Mouse (Mus musculus): ENCODE data around the gene Nrcam. TPM values are rescaled to one million over a fixed set of nuclear protein-coding genes. Genes with fewer than 3 reads are reported as not detected.

Gene Nrcam
- polyA plus RNA-seq, 1 experiment from 2014 or later: 107 TPM

DNA sequence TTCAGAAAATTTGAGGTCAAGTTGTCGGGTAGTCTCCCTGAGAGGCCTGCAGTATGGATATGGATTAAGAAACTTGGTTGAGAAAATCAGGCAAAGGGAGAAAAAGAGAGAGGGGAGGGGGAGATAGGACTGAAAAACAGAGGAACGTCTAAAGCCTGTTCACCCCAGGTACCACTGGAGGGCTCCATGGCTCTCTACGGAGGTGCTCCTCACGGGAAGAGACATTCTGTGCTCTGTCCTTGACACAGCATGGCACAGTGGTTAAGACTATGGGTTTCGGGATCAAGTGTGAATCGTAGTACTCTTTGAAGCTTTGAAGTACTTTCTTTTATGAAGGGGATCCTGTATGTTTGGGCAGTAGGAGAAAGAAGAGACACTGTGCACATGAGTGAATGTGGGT, 1.2 kb upstream of the Nrcam start:
- H3K36me3 ChIP-seq: no peaks in the 10 kb centered on the region
- 0 out of 2 replicates have a peak, but pooled peaks have one; percentile 26 for ATAC-seq (replicated peaks)
- 23% methylated on average over 6 of the region's 6 CpGs for WGBS
- no peak overlapping the region for H3K4me2 ChIP-seq (replicated peaks)
- peaks cover 24% of the 10 kb centered on the region for H3K4me1 ChIP-seq
- H3K27me3 ChIP-seq: no peaks in the 10 kb centered on the region
- 0 out of 2 replicates have a peak overlapping the region, but pooled peaks have one; percentile 89 for H3K27ac ChIP-seq (replicated peaks)
- H3K4me3 ChIP-seq: no peak overlapping the region
- no peaks in the 10 kb centered on the region for H3K9me3 ChIP-seq
- H3K9ac ChIP-seq (replicated peaks): no peak overlapping the region

DNA sequence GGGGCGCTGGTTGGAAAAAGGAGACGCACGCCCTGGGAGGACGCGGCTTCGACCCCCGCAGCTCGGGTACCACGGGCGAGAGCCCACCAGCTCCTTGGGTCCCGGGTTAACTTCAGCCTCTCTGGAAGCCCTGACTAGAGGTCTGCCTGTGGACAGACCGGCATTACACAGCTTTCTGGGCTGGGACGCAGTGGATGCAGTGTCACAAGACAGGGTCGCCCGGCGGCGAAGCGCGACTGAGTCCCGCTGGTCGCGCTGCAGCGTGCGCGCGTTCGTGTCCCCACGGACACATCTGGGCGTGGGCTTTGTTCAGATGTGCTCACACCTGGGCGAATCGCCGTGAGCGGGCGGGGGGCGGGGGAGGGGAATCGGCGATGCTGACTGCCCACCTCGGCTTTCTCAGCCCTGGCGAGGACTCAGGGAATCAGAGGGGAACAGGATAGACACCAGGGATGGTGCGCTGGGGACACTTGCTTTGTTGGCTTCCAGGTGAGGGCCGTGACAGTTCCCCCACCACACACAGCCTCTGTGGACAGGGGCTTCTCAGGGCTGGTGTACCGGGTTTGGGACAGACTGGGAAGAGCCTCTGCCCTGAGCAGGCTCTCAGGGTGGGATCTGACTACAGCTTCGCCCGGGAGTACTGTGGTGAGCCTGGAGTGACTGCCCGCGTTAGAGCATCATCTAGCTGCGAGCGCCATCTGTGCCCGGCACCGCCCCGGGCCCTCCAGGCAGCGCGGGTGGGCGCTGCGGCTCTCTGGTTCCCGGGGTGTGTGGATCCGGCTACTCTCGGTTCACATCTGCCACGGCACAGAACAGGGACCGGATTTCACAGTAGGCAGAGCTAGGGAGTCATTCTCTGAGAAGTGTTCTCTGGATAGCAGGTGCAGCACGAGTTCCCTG, 881 bp downstream of the Nrcam start:
- Histone ChIP-seq H3K27me3 (no peaks in the 10 kb centered on the region), H3K27ac (replicated peaks) (peak overlapping the region; percentile 89), H3K4me1 (peaks cover 31% of the 10 kb centered on the region), H3K36me3 (no peaks in the 10 kb centered on the region), H3K9ac (replicated peaks) (peak overlapping the region; percentile 90), H3K4me3 (peak overlapping the region; percentile 77), H3K9me3 (no peaks in the 10 kb centered on the region), H3K4me2 (replicated peaks) (peak overlapping the region; percentile 69)
- peak; percentile 73 for ATAC-seq (replicated peaks)
- under 1% methylated on average over 61 of the region's 61 CpGs for WGBS

DNA sequence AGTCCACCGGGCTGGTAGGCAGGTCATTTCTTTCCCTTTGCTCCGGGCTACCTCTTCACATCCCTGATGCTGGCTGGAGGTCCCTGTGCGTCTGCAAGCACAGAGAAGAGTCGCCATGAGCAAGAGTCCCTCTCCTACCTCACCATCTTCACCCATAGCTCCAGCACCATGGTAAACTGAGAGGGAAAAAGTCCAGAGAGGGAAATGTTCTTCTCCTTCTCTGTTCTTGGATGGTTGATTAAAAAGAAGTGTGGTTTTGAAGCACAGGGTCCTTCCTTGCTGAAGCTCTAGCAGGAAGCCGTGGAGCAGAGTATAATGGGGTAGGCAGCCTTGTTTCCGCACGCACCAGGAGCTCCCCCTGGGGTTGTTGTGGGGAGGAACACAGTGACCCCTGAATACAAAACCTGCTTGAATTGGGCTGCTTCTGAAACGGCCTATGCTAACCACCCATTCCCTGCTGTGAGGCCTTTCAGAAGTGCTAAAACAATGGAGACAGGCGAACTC, 1.6 kb downstream of the Nrcam start:
- no peak for ATAC-seq (replicated peaks)
- Histone ChIP-seq H3K9me3 (no peaks in the 10 kb centered on the region), H3K4me3 (peak overlapping the region; percentile 77), H3K36me3 (no peaks in the 10 kb centered on the region), H3K9ac (replicated peaks) (peak overlapping the region; percentile 90), H3K27me3 (no peaks in the 10 kb centered on the region), H3K4me2 (replicated peaks) (peak overlapping the region; percentile 69), H3K27ac (replicated peaks) (peak overlapping the region; percentile 89), H3K4me1 (peaks cover 31% of the 10 kb centered on the region)
- 2% methylated on average over 9 of the region's 9 CpGs for WGBS

DNA sequence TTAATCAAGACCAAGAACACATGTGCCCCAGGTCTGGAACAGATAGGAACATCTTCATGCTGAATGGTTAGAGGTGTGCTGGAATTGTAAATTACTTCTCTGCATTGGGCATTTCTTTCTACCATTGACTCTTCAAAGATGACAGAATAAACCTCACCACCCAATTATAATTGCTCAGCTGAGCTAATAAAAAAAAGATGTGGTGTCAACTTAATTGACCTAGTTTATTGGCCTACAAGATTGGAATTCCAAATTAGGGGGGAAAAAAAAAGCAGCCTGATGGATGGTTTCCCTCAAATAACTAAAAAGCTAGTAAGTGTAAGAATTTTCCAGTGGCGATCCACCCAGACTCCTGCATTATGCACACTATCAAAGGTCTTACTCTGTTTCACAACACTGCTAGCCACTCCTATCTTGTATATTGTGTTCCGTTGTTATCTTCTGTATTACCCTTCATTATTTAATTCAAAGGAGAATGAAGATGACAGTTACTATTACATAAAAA, 8.5 kb downstream of the Nrcam start:
- Histone ChIP-seq H3K9ac (replicated peaks) (no peak overlapping the region), H3K36me3 (no peaks in the 10 kb centered on the region)
- 26% methylated on average over 2 of the region's 2 CpGs for WGBS

DNA sequence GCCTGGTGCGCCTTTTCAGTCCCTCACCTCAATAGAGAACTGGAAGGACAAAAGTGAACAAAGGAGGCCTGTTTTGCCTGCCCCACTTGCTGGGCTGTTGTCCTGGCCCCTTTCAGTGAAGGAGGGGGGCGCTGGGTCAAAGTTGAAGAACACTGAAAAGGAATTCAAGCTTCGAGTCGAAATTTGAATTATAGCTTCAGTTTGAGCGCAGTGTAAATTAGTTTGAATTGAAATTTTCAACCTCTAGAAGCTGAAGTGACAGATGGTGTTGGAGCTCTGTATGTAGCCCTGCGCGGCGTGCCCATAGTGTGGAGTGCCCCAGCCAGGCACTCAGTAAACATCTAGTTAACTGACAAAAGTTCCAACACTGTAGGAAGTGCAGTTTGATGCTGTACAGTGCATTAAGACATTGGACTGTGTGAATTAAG, 9.5 kb downstream of the Nrcam start:
- Histone ChIP-seq H3K36me3 (no peaks in the 10 kb centered on the region), H3K4me1 (peaks cover 30% of the 10 kb centered on the region), H3K27me3 (no peaks in the 10 kb centered on the region), H3K27ac (replicated peaks) (peak overlapping the region; percentile 72), H3K4me3 (no peak overlapping the region), H3K9me3 (no peaks in the 10 kb centered on the region), H3K4me2 (replicated peaks) (peak overlapping the region; percentile 22), H3K9ac (replicated peaks) (no peak overlapping the region)
- 4% methylated on average over 8 of the region's 8 CpGs for WGBS
- ATAC-seq (replicated peaks): peak; percentile 98

More for the DNA sequence above, 8.5 kb downstream of the Nrcam start:
- H3K4me3 ChIP-seq: no peak overlapping the region
- H3K27me3 ChIP-seq: no peaks in the 10 kb centered on the region
- H3K9me3 ChIP-seq: no peaks in the 10 kb centered on the region
- H3K27ac ChIP-seq (replicated peaks): no peak overlapping the region
- H3K4me1 ChIP-seq: peaks cover 32% of the 10 kb centered on the region
- no peak overlapping the region for H3K4me2 ChIP-seq (replicated peaks)
- no peak for ATAC-seq (replicated peaks)

DNA sequence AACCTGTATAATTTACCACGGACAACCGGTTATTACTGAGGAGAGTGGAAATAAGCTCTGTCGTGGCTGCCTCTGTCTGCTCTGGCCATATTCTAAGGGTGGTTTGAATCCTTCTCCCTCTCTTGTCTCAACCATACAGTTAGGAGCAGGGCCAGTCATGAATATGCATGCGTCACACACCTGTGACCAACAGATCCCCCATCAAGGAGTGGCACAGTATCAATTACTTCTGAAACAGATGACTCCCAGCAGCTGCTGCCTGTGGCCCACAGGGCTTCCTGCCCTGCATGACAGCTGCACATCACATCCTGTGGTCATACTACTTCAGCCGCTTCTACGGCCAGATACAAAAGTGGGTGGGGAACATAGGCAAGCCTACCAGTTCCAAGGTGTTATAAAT, 15.4 kb downstream of the Nrcam start:
- no peak overlapping the region for H3K9ac ChIP-seq (replicated peaks)
- no peaks in the 10 kb centered on the region for H3K9me3 ChIP-seq
- no peaks in the 10 kb centered on the region for H3K27me3 ChIP-seq
- H3K4me1 ChIP-seq: peaks cover 34% of the 10 kb centered on the region
- H3K4me2 ChIP-seq (replicated peaks): no peak overlapping the region
- ATAC-seq (replicated peaks): 0 out of 2 replicates have a peak, but pooled peaks have one; percentile 21
- no peak overlapping the region for H3K27ac ChIP-seq (replicated peaks)
- no peak overlapping the region for H3K4me3 ChIP-seq
- WGBS: 74% methylated on average over 6 of the region's 6 CpGs
- H3K36me3 ChIP-seq: no peaks in the 10 kb centered on the region

DNA sequence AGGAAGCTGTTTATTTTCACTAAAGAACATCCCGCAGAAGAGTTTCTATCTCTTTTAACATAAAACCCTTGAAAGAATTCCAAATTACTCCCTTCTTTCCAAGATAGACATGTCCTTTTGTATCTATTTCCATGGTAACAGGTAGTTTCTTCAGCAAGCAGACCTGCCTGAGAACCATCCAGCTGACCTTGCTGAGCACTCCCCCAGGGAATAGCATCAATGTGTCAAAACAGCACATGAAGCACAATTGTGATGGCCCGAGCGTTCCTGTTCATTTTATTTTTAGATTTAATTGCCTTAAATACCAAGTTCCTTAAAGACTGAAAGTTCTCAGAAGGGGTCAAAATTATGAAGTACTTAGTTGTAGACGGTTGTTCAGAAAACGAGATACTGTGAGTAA, 16.6 kb downstream of the Nrcam start:
- Histone ChIP-seq H3K27ac (replicated peaks) (no peak overlapping the region), H3K9me3 (no peaks in the 10 kb centered on the region), H3K4me2 (replicated peaks) (no peak overlapping the region), H3K4me1 (peaks cover 31% of the 10 kb centered on the region), H3K4me3 (no peak overlapping the region), H3K9ac (replicated peaks) (no peak overlapping the region), H3K27me3 (no peaks in the 10 kb centered on the region), H3K36me3 (no peaks in the 10 kb centered on the region)
- no peak for ATAC-seq (replicated peaks)
- 12% methylated on average over 5 of the region's 5 CpGs for WGBS

DNA sequence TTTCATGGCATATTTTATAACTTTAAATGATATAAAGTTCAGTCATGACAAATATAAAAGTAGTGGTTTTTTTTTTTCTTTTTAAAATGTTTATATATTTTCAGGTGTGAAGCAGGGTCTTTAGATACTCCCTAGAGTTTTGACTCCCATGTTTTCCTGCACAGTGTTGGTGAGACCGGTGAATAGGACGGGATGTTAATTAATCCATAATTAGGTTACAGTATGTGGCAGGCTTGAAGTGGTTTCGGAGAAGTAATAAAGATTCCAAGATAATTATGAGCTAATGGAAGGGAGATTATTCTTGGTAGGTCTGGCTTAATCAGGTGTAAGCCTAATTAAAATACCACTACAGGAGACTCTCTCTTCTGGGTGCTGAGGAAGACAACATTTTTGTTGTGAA, 17.5 kb downstream of the Nrcam start:
- H3K27me3 ChIP-seq: no peaks in the 10 kb centered on the region
- H3K9ac ChIP-seq (replicated peaks): no peak overlapping the region
- no peaks in the 10 kb centered on the region for H3K36me3 ChIP-seq
- H3K4me1 ChIP-seq: peaks cover 31% of the 10 kb centered on the region
- peak; percentile 60 for ATAC-seq (replicated peaks)
- H3K4me3 ChIP-seq: no peak overlapping the region
- H3K9me3 ChIP-seq: no peaks in the 10 kb centered on the region
- no peak overlapping the region for H3K4me2 ChIP-seq (replicated peaks)
- 9% methylated on average over 3 of the region's 3 CpGs for WGBS
- 0 out of 2 replicates have a peak overlapping the region, but pooled peaks have one; percentile 8 for H3K27ac ChIP-seq (replicated peaks)

DNA sequence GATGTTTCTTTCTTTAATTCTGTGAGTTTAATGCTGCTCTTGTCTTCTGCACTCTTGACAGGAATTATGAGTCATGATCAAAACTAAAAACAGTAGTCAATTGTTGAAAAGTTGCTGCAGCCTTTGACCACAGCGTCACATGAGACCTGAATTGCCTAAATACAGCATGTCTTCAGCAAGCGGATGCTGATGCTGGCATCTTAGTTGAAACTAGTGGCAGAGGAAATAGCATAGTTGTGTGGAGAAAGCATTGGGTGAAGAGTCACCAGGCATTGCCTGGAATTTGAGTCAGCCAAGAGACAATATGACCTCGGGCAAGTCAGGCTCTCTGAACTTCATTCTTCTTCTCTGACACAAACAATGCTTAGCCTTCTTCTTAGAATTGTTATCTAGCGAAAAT, 26.4 kb downstream of the Nrcam start:
- Histone ChIP-seq H3K4me1 (no peaks in the 10 kb centered on the region), H3K4me2 (replicated peaks) (no peak overlapping the region), H3K27ac (replicated peaks) (no peak overlapping the region), H3K9me3 (no peaks in the 10 kb centered on the region), H3K27me3 (no peaks in the 10 kb centered on the region), H3K36me3 (no peaks in the 10 kb centered on the region), H3K4me3 (no peak overlapping the region), H3K9ac (replicated peaks) (no peak overlapping the region)
- no peak for ATAC-seq (replicated peaks)
- WGBS: 92% methylated on average over 4 of the region's 4 CpGs

DNA sequence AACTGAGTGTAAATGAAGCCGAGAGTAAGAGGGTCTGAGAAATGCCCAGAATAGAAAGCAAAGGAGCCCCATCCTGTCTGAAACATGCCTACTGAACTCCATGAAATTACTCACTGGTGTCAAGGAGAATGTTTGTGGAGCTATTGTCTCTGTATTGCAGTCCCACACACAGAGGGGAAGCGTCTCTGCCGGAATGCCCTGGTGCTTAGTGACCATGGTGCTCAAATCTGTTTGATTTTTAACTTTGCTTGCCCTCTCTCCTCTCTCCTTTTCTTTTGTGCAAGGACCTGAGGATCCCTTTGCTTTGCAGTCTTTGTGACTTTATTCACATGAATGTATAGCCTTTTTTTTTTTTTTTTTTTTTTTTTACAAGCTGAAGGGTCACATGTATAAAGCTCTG, 28.8 kb downstream of the Nrcam start:
- Histone ChIP-seq H3K9ac (replicated peaks) (no peak overlapping the region), H3K4me1 (no peaks in the 10 kb centered on the region), H3K27ac (replicated peaks) (no peak overlapping the region), H3K27me3 (no peaks in the 10 kb centered on the region), H3K4me2 (replicated peaks) (no peak overlapping the region), H3K4me3 (no peak overlapping the region), H3K36me3 (no peaks in the 10 kb centered on the region), H3K9me3 (no peaks in the 10 kb centered on the region)
- no peak for ATAC-seq (replicated peaks)
- 33% methylated on average over 3 of the region's 3 CpGs for WGBS

DNA sequence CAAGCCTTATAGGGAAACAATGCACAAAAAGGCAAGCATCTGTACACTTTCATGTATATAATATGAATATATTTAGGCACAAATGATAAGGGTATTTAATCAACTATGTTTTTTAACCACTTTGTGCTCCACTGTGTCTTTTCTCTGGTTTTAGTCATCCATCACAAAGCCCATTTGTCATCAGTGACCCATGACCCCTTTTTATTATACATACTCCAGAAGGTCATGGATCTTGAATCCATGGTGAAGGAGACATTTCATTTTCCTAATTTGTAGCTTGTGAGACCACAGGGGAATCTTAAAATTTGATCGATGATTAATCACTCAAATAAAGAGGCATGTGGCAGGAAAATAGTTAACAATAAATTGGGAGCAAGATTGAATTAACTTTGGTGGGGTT, 29.2 kb downstream of the Nrcam start:
- no peaks in the 10 kb centered on the region for H3K27me3 ChIP-seq
- H3K27ac ChIP-seq (replicated peaks): no peak overlapping the region
- no peaks in the 10 kb centered on the region for H3K4me1 ChIP-seq
- ATAC-seq (replicated peaks): no peak
- 52% methylated on average over 1 of the region's 1 CpGs for WGBS
- H3K9ac ChIP-seq (replicated peaks): no peak overlapping the region
- H3K4me2 ChIP-seq (replicated peaks): no peak overlapping the region
- no peak overlapping the region for H3K4me3 ChIP-seq
- no peaks in the 10 kb centered on the region for H3K36me3 ChIP-seq
- no peaks in the 10 kb centered on the region for H3K9me3 ChIP-seq

DNA sequence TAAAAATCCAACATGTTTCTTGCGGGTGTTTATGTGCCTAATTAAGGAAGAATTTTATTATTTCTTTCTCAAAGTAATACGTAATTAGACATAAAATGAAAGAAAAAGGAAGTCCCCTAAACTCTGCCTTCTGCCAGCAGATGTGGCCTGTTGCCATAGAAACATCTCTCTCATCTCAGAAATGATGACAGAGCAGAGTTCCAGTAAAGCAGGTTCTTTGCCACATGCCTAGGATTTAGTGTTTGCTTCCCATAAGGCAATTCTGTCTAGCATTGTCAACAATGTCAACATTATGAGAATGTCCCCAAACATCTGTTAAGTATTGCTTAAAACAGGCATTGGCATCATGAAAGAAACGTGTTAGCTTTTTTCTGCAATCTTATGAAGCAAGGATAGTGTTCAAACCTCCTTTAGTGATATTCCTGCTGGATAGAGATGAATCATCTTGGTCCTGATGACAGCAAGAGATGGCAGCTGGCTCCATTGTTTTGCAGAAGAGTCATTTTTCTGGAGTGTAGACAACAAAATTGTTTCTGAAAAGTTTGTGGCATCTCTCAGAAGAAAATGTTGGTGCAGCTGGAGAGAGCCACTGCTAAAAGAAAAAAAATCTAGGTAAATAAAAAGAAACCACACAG, 42.5 kb downstream of the Nrcam start:
- Histone ChIP-seq H3K4me1 (peaks cover 29% of the 10 kb centered on the region), H3K9me3 (no peaks in the 10 kb centered on the region), H3K4me2 (replicated peaks) (no peak overlapping the region), H3K36me3 (no peaks in the 10 kb centered on the region), H3K27ac (replicated peaks) (peak overlapping the region; percentile 12; the same call in 1 of the 2 replicates), H3K27me3 (no peaks in the 10 kb centered on the region), H3K4me3 (no peak overlapping the region), H3K9ac (replicated peaks) (no peak overlapping the region)
- ATAC-seq (replicated peaks): peak; percentile 62; the same call in 1 of the 2 replicates
- WGBS: 19% methylated on average over 3 of the region's 3 CpGs
